Mouse (Mus musculus) intestine, embryonic 14.5 days (tissue): ENCODE data around the gene Scyl3. TPM values are rescaled to one million over a fixed set of nuclear protein-coding genes. Genes with fewer than 3 reads are reported as not detected.

ENCODE experiments used
- ATAC-seq: fragments of 200-750 bp; cut with Nextera tagmentation; replicated peaks from 2 replicates; pipeline ENCODE4 v1.8.0; 2017; ENCODE audit warnings: low read depth, moderate number of reproducible peaks, moderate TSS enrichment, moderate library complexity; ENCODE audit not compliant: low FRiP score, low TSS enrichment
- DNase-seq: peaks from one replicate; pipeline ENCODE4 v3.0.0-alpha.2; 2018; ENCODE audit warnings: low spot score
- H3K27ac ChIP-seq: fragments of 300-500 bp; sonication (generic); 2 replicates; pipeline ENCODE4 v1.5.1; 2014; ENCODE audit warnings: low read depth, mild to moderate bottlenecking, control low read depth
- H3K27me3 ChIP-seq: fragments of 300-500 bp; sonication (generic); replicated peaks from 2 replicates; pipeline ENCODE4 v1.6.1; 2014; ENCODE audit warnings: low read length, control low read depth; ENCODE audit not compliant: control insufficient read depth, insufficient read depth
- H3K36me3 ChIP-seq: fragments of 300-500 bp; sonication (generic); 2 replicates; pipeline ENCODE4 v1.6.1; 2014; ENCODE audit warnings: low read length, control low read depth; ENCODE audit not compliant: control insufficient read depth, insufficient read depth
- H3K4me1 ChIP-seq: fragments of 300-500 bp; sonication (generic); replicated peaks from 2 replicates; pipeline ENCODE4 v1.6.1; 2014; ENCODE audit warnings: low read length, control low read depth, mixed read lengths; ENCODE audit not compliant: control insufficient read depth, insufficient read depth
- H3K4me2 ChIP-seq: fragments of 300-500 bp; sonication (generic); 2 replicates; pipeline ENCODE4 v1.6.1; 2014; ENCODE audit warnings: low read length
- H3K4me3 ChIP-seq: fragments of 300-500 bp; sonication (generic); 2 replicates; pipeline ENCODE4 v1.5.1; 2014; ENCODE audit warnings: low read depth, low read length, control low read depth, mixed read lengths
- H3K9ac ChIP-seq: fragments of 300-500 bp; sonication (generic); 2 replicates; pipeline ENCODE4 v1.6.1; 2014; ENCODE audit warnings: mild to moderate bottlenecking, low read length
- H3K9me3 ChIP-seq: fragments of 300-500 bp; sonication (generic); 2 replicates; pipeline ENCODE4 v1.6.1; 2016; ENCODE audit warnings: low read length, control low read depth; ENCODE audit not compliant: control insufficient read depth
- WGBS: fragments of 180-500 bp; shearing (Covaris S2); extraction: QIAGEN DNeasy Blood & Tissue Kit; methylation state at CpG from one replicate; pipeline ENCODE4 v1.1.7; 2014; 5-methylcytosine and 5-hydroxymethylcytosine counted together
- polyA plus RNA-seq: library from polyadenylated mRNA; unstranded; fragments of >200 nt; fragmentation: Nextera tagmentation; extraction: Ambion mirVana; gene quantifications from 2 replicates; pipeline ENCODE4 v1.2.1, GENCODE M21; 2014

Scyl3 gene
- polyA plus RNA-seq, 1 experiment from 2014 or later: 15.7 TPM

DNA sequence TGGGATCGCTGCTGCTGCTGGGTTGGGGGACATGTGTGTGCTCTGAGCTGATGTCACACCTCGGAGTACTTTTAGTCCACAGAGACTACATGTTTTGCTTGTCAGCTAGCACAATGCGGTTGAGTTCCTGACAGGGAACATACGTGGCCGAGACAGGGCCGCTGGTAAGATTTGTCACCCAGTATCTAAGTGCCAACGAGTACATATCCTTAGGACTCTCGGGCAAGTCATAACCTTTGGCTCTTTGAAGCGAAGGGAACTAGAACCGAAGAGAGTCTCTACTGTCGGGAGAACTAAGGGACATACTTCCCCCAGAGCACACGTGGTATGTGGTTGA lies 1.5 kb downstream of the Scyl3 start:
- H3K27ac ChIP-seq: no peak overlapping the region
- peaks cover 23% of the 10 kb centered on the region for H3K36me3 ChIP-seq
- no peak for DNase-seq
- peaks cover 7% of the 10 kb centered on the region for H3K4me1 ChIP-seq
- H3K9ac ChIP-seq: peak overlapping the region; percentile 90
- peak overlapping the region; percentile 80 for H3K4me2 ChIP-seq
- WGBS: 3% methylated on average over 12 of the region's 12 CpGs
- H3K4me3 ChIP-seq: peak overlapping the region; percentile 79
- H3K9me3 ChIP-seq: no peaks in the 10 kb centered on the region
- H3K27me3 ChIP-seq: no peaks in the 10 kb centered on the region
- peak; percentile 0; the same call in 1 of the 2 replicates for ATAC-seq

GRCm38 (mm10) chr1:163931801-163932200 lies 2.9 kb downstream of the Scyl3 start:
- no peak for DNase-seq
- ATAC-seq: no peak
- WGBS: 82% methylated on average over 8 of the region's 8 CpGs
- H3K36me3 ChIP-seq: peaks cover 37% of the 10 kb centered on the region
- no peak overlapping the region for H3K4me3 ChIP-seq
- H3K27me3 ChIP-seq: no peaks in the 10 kb centered on the region
- no peaks in the 10 kb centered on the region for H3K9me3 ChIP-seq
- H3K4me2 ChIP-seq: no peak overlapping the region
- H3K9ac ChIP-seq: no peak overlapping the region
- H3K4me1 ChIP-seq: peaks cover 7% of the 10 kb centered on the region
- H3K27ac ChIP-seq: no peak overlapping the region

DNA sequence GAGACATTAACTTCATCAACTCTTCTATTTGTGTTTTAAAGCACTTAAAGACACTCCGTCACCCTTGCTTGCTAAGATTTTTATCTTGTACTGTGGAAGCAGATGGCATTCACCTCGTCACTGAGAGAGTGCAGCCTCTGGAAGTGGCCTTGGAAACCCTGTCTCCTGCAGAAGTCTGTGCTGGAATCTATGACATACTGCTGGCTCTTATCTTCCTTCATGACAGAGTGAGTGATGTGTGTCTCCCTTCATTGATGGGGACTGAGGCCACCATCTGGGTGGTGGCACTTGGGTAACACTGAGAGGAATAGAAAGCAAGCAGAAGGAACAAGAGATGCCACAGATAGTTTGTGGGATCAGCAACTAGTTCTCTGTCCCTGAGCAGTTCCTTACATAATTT lies 5.7 kb downstream of the Scyl3 start:
- ATAC-seq: no peak

DNA sequence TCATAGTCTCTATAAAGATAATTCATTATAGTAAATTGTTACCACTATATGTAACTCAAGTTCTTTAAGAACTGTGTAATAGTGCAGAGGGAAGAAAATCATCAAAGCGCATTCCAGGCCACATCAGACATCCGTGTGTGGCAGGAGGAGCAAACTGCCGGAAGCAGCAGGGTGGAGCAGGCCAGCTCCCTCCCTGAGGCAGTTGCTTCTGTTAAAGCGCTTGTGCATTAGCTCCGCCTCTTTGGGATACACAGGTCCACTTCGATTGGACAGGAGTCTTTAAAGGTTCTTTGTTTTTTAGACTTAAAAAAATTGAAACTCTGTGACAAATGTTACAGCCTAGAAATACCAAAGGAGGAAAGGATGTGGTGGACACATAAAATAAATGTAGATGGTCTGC lies 13.2 kb downstream of the Scyl3 start:
- WGBS: 37% methylated on average over 6 of the region's 6 CpGs
- no peak overlapping the region for H3K4me2 ChIP-seq
- H3K27me3 ChIP-seq: no peaks in the 10 kb centered on the region
- no peak overlapping the region for H3K4me3 ChIP-seq
- peaks cover 94% of the 10 kb centered on the region for H3K36me3 ChIP-seq
- H3K9ac ChIP-seq: no peak overlapping the region
- no peak overlapping the region for H3K27ac ChIP-seq
- H3K9me3 ChIP-seq: no peaks in the 10 kb centered on the region
- no peak; the same call in 1 of the 2 replicates for ATAC-seq
- DNase-seq: no peak
- H3K4me1 ChIP-seq: 0 out of 2 replicates have a peak, but pooled peaks cover 2% of the 10 kb centered on the region

More for the DNA sequence above, 5.7 kb downstream of the Scyl3 start:
- WGBS: 75% methylated on average over 2 of the region's 2 CpGs
- peaks cover 7% of the 10 kb centered on the region for H3K4me1 ChIP-seq
- H3K9ac ChIP-seq: no peak overlapping the region
- H3K9me3 ChIP-seq: no peaks in the 10 kb centered on the region
- DNase-seq: no peak
- H3K27me3 ChIP-seq: no peaks in the 10 kb centered on the region
- H3K27ac ChIP-seq: no peak overlapping the region
- H3K4me2 ChIP-seq: no peak overlapping the region
- peaks cover 62% of the 10 kb centered on the region for H3K36me3 ChIP-seq
- no peak overlapping the region for H3K4me3 ChIP-seq

DNA sequence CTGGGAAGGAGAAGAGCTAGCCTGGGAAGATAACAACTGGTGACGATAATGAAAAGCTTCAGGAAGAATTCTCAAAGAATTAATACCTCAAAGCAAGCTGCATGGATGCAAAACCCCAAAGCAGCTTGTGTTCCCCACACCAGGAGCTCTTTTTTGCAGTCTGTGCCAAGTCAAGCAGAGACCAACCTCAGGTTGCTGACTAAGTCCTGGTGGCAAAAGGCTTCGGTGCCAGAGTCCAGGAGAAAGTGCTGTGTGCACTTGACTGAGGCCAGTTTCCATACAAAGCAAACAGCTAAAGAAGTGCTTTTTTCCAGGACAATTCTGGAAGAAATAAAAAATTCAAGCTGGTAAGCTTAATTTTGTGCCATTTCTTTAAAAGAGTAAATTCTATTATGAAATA lies 24.5 kb downstream of the Scyl3 start:
- WGBS: 91% methylated on average over 2 of the region's 2 CpGs
- ATAC-seq: no peak
- no peak overlapping the region for H3K4me3 ChIP-seq

GRCm38 (mm10) chr1:163958036-163958435 lies 29.1 kb downstream of the Scyl3 start:
- ATAC-seq (no peak), DNase-seq (no peak)
- Histone ChIP-seq H3K4me1 (no peaks in the 10 kb centered on the region), H3K36me3 (peaks cover 75% of the 10 kb centered on the region), H3K27me3 (no peaks in the 10 kb centered on the region), H3K4me2 (no peak overlapping the region), H3K9ac (no peak overlapping the region), H3K4me3 (no peak overlapping the region), H3K9me3 (no peaks in the 10 kb centered on the region), H3K27ac (no peak overlapping the region)
- 87% methylated on average over 3 of the region's 3 CpGs for WGBS

More for the DNA sequence above, 24.5 kb downstream of the Scyl3 start:
- no peaks in the 10 kb centered on the region for H3K9me3 ChIP-seq
- H3K27me3 ChIP-seq: no peaks in the 10 kb centered on the region
- peaks cover 99% of the 10 kb centered on the region for H3K36me3 ChIP-seq
- no peak for DNase-seq
- H3K4me2 ChIP-seq: no peak overlapping the region
- no peak overlapping the region for H3K27ac ChIP-seq
- H3K4me1 ChIP-seq: no peaks in the 10 kb centered on the region
- H3K9ac ChIP-seq: no peak overlapping the region

GRCm38 (mm10) chr1:163964008-163964689 lies 35.2 kb downstream of the Scyl3 start:
- no peak for ATAC-seq
- WGBS: 90% methylated on average over 10 of the region's 10 CpGs
- no peak overlapping the region for H3K4me2 ChIP-seq
- H3K27ac ChIP-seq: no peak overlapping the region
- no peaks in the 10 kb centered on the region for H3K9me3 ChIP-seq
- peaks cover 50% of the 10 kb centered on the region for H3K36me3 ChIP-seq
- no peaks in the 10 kb centered on the region for H3K4me1 ChIP-seq
- H3K4me3 ChIP-seq: no peak overlapping the region
- H3K27me3 ChIP-seq: no peaks in the 10 kb centered on the region
- DNase-seq: no peak
- no peak overlapping the region for H3K9ac ChIP-seq

- Histone ChIP-seq H3K27me3 (no peaks in the 10 kb centered on the region), H3K4me1 (no peaks in the 10 kb centered on the region), H3K36me3 (peaks cover 31% of the 10 kb centered on the region), H3K27ac (no peak overlapping the region), H3K4me3 (no peak overlapping the region), H3K9ac (no peak overlapping the region), H3K9me3 (no peaks in the 10 kb centered on the region), H3K4me2 (no peak overlapping the region)
- ATAC-seq (no peak), DNase-seq (no peak)
- WGBS: 94% methylated on average over 1 of the region's 1 CpGs
These were observed 45.6 kb downstream of the Scyl3 start for GRCm38 (mm10) chr1:163974471-163974870.

DNA sequence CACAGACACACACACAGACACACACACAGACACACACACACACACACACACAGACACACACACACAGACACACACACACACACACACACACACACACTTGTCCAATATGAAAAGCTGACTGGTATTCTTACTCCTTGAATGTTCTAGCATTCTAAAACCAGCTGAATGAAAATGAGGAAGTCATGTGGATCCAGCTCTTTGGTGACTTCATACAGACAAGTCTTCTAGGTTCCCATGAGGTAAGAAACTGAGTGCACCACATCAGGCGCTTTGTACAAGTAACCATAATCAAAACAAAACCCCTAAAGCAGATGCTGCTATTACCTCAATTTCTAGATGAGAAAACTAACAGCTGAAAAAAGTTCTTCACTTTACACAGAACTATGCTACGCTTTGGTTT lies 46.2 kb downstream of the Scyl3 start:
- no peak for ATAC-seq
- no peak overlapping the region for H3K4me2 ChIP-seq
- no peak overlapping the region for H3K4me3 ChIP-seq
- 91% methylated on average over 2 of the region's 2 CpGs for WGBS
- H3K27me3 ChIP-seq: no peaks in the 10 kb centered on the region
- no peak for DNase-seq
- H3K36me3 ChIP-seq: peaks cover 37% of the 10 kb centered on the region
- H3K9ac ChIP-seq: no peak overlapping the region
- H3K4me1 ChIP-seq: no peaks in the 10 kb centered on the region
- H3K27ac ChIP-seq: no peak overlapping the region
- no peaks in the 10 kb centered on the region for H3K9me3 ChIP-seq
